Mouse (Mus musculus) adrenal gland, postnatal 14 days (tissue): ENCODE data around the gene Aqp7. TPM values are rescaled to one million over a fixed set of nuclear protein-coding genes. Genes with fewer than 3 reads are reported as not detected.

Experiments
- DNase-seq: peaks from one replicate; pipeline ENCODE4 v3.0.0; 2021; ENCODE audit warnings: mixed read lengths
- microRNA-seq, 2 experiments: library from miRNA; unstranded; fragments of <30 nt; microRNA quantifications; one replicate each; pipeline ENCODE4 v1.2.0; 2021
- total RNA-seq: library from RNA; stranded (reverse); gene quantifications from 2 replicates; pipeline ENCODE4 v1.2.3, GENCODE M21; 2021

Gene Aqp7
- total RNA-seq, 1 experiment from 2014 or later = 67.7 TPM

- no peak for DNase-seq
These were observed 46.9 kb downstream of the Aqp7 start for GRCm38 (mm10) chr4:41000842-41001639.

DNA sequence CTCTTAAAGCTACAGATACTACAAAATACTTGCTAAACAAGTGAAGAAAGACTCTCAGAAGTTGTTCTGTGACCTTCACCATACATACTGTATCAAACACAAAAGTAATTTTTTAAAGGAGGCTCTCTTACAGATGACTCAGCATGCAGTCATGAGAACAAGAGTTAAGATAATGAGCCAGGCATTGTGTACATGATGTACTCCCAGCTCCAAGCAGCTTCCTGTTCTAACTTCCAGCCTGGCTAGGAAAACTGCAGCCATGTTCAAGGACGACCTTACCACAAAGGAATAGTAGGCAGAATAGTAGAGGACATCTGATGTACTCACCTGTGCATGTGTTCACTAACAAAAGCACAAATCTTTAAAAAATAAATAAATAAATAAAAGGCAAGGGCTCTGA, 47.7 kb downstream of the Aqp7 start:
- no peak for DNase-seq

GRCm38 (mm10) chr4:40997916-40998315, 50.0 kb downstream of the Aqp7 start:
- no peak for DNase-seq

DNA sequence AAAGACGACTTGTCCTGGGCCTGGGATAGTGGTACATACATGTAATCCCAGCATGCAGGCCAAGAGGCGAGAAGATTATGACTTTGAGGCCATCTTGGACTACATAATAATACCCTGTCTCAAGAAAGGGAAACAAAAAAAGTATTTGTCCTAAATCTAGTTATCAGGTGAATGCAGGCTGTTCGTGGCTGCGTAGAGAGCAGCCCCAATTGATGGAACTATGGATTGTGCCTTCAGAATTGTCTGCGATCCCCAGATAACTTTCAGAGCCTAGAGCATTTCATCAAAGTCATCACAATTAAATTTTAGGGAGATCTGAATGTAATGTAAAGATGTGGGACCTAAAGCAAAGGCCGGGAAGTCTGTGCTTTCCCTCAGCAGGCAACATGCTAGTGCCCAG, 51.6 kb downstream of the Aqp7 start:
- no peak for DNase-seq

- DNase-seq = no peak
These were observed 58.3 kb downstream of the Aqp7 start for GRCm38 (mm10) chr4:40989633-40990032.

DNA sequence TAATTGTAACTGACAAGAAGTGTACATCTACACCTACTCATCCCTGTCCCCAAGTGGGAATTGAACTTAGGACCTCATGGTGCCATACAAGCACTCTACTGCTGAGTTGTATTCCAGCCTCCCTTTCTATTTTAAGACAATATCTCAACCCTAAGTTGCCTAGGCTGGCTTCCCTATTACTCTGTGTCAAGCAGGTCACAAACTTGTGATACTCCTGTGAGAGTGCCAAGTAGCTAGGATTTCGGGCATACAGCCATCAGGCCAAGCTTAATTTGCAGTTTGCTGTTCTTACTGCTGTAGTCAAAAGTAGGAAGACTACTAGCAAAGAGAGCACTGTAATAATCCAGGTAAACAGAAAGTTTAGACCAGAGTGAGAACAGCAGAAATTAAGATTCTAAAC, 64.3 kb downstream of the Aqp7 start:
- DNase-seq = peak; percentile 44

Small RNA genes lying within 50 kb of the gene (microRNA-seq; reads per million reads assigned to microRNA genes)
- gene Mir3094 = 0 to 1.7 reads per million in 2 experiments

Other genes with a start within 250 kb of the Aqp7 start
- gene B4galt1, start 194.1 kb downstream of the Aqp7 start, total RNA-seq = 69.4 and 70.5 TPM in 2 replicates
- gene Spink4, start 128.1 kb downstream of the Aqp7 start, total RNA-seq = 2.3 and 2.8 TPM in 2 replicates
- 247 and 248 TPM in 2 replicates for gene Bag1, start 99.8 kb downstream of the Aqp7 start, total RNA-seq
- gene Chmp5, start 99.7 kb downstream of the Aqp7 start, total RNA-seq = 74.8 and 78.5 TPM in 2 replicates
- 63.1 and 69.5 TPM in 2 replicates for gene Nfx1, start 77.2 kb downstream of the Aqp7 start, total RNA-seq
- gene Aqp3, start 50.0 kb upstream of the Aqp7 start, total RNA-seq = 2.7 TPM in 1 of 2 replicates, not detected in the other
- gene Nol6, start 76.3 kb upstream of the Aqp7 start, total RNA-seq = 45.2 and 49.5 TPM in 2 replicates
- 102 and 113 TPM in 2 replicates for gene Ube2r2, start 87.6 kb upstream of the Aqp7 start, total RNA-seq
- 42.1 and 44.8 TPM in 2 replicates for gene Ubap2, start 227.0 kb upstream of the Aqp7 start, total RNA-seq